Mouse (Mus musculus) layer of hippocampus, adult 11-12 months (tissue): ENCODE results near the gene Cdk2ap2.
A peak's percentile ranks its signal among the peaks of the same experiment; 100 is the strongest.

Source experiments
- DNase-seq: peaks from one replicate; pipeline ENCODE4 v3.0.0; 2022; ENCODE audit warnings: low spot score

Cdk2ap2 gene

DNA sequence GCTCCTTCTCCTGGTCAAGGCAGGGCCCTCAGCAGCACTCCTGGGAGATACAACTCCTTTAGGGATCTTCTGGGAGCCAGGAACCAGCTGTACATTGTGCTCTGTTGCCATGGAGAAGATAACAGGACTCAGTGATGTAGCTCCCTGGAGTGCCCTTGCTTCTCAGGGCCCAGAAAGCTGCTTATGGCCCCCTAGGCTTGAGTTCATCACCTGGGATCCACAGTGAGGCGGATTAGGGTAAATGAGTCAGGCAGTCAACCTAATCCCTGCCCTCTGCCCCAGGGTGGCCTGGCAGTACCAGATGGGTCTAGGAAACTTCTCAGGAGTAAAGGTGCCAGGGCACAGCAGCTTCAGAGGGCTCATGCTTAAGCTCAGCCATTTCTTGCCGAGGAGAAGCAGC lies 42.5 kb downstream of the Cdk2ap2 start, which contains the start of gene Gpr152:
Gene Gpr152 (plus strand): TSS at position 342 of the 400 bp plus-strand sequence.
- no peak for DNase-seq

DNA sequence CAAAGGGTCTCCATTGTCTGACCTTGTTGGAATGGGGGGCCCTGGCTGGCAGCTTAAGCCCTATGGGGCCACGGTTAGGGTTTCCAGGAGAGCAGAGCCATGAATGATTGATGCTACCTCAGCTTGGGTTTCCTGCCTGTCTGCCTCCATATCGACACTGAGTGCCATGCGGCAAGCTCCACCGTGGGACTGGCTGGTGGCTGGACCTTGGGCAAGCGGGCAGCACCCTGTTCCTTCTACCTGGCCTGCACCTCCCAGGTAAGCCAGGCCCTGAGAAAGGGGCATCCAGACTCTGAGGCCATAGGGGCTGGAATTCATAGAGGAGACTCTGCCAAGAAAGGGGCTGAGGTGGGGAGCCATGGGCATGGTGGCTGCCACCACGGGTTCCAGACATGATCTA lies 43.2 kb downstream of the Cdk2ap2 start:
- DNase-seq: no peak

DNA sequence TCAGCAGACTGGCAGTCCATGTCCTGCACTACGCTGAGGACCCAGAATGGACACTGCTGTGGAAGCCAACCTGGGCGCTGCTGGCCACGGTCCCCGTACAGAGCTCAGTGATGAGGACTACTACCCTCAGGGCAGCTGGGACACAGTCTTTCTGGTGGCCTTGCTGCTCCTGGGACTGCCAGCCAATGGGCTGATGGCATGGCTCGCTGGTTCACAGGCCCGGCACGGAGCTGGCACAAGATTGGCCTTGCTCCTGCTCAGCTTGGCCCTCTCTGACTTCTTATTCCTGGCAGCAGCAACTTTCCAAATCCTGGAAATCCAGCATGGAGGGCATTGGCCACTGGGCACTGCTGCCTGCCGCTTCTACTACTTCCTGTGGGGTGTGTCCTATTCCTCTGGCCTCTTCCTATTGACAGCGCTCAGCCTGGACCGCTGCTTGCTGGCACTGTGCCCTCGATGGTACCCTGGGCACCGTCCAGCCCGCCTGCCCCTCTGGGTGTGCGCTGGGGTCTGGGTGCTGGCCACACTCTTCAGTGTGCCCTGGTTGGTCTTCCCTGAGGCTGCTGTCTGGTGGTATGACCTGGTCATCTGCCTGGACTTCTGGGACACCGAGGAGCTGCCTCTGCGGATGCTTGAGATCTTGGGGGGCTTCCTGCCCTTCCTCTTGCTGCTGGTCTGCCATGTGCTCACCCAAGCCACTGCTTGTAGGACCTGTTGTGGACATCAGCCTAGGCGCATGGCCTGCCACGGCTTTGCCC lies 45.6 kb downstream of the Cdk2ap2 start:
- no peak for DNase-seq

DNA sequence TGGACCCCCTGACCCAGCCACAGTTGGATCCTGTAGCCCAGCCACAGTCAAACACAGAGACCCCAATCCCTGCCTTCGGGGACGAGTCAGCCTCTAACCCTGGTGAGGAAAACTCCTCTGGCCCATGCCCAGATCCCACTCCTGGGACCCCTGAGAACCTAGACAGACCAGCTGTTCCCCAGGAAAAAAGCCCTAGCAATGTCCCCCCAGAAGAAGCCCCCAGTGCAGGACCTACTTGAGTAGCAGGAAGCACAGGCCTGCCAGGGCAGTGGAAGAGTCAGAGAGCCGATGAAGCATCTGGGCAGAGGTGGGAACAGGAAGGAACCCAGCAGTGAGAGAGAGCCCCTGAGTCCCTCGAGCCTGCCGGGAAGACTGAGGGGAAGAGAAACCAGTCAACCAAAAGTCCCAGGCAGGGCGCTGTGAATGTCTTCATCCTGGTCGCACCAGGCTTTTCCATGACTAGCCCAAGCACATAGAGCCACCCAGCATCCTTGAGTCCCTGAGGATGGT lies 46.8 kb downstream of the Cdk2ap2 start, which contains the start of gene Cabp4:
Gene Cabp4 (minus strand): TSS at position 275 of the 510 bp plus-strand sequence.
- DNase-seq: no peak

DNA sequence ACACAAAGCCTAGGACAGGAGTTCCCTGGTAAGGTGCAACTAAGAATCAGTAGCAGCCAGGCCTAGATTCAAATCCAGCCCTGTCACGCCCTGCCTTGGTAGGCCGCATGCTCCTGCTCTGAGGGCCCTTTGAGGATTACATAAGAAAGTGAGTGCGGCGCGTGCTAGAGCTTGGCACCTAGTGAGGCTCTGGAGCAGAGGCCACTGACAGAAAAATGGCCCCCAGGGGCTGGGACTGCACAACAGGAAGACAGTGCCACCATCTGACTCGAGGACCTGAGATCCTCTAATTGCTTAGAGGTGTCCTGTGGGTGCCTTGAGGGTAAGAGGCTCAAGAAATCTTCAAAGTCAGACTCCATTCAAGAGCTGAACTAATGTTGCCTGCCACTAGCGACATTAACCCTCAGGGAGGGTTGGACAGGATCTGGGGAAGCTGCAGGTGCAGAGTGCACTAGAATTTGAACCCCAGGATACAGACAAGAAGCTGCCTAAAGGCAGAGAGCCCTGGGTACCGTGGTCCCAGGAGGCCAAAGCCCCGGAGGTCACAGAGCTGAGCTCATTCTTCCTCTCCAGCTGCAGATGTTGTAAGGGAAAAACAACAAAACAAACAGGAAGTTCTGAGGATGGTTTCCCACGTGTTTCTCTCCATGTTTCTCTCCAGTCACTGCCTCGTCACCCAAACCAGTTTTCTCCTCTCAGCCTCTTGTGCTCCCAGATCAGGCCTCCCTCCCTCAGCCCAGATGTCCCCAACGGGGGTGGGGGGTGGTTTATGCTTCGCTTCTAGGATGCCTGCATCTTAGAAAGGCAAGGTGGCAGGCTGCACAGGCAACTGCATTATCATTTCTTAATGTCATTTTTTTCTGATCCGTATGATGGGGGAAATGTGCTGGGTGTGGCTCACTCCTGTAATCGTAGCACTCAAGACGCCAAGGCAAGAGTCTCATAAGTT lies 47.8 kb downstream of the Cdk2ap2 start:
- no peak for DNase-seq

DNA sequence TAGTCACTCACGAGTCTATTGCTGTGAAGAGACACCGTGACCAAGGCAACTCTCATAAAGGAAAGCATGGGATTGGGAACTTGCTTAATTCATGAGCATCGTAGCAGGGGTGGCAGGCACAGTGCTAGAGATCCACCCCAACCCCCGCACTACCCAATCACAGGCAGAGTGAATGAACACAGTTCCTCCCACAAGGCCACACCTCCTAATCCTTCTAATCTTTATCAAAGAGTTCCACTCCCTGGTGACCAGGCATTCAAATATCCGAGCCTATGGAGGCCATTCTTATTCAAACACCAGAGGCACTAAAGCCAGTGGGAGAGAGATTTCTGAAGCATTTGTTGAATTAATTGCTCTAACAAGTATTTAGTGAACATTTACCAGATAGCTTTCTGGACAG lies 49.0 kb downstream of the Cdk2ap2 start:
- DNase-seq: no peak

DNA sequence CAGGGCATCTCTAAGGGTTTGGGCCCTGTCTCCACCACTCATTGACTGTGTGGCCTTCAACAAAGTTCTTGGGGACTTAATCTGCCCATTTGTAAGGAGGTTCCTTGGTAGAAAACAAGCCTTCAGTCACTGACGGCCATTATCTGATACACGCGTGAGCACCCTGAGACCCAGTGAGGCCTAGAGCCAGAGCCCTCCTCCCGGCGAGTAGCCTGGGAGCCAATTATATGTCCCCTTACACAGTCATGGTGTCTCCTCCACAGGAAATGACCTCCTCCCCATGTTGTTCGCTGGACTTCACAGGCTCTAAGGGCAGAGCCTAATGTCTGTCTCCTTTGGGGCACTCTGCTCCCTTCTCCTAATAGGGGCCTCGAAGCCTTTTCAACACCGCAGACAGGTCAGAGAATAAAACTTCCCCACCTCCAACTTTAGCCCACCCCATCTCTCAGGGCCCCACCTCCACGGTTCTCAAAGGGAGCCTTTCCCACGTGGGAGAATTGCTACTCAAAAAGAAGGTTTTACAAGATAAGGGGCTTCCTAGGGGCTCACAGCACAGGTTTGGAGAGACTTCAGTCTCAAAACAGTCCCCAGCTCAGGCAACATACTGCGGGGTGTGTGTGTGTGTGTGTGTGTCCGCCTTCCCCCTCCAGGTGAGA lies 49.5 kb downstream of the Cdk2ap2 start:
- no peak for DNase-seq

DNA sequence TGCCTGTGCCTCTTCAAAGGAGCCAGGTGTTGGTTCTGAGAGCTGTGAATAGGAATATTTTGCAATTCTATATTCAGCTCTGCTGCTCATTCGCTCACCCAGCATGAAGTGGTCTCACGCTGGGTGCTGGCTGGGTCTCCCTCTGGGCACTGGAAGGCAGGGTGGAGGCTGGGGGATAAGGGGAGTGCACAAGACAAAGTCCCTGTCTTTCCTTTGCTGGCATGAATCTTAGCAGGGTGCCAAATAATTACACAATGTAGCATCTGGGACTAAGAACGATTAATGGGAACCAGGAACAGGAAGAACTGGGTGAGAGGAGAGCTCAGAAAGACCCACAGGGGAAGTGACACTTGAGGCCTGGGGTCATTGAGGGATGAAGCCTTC lies 50.0 kb downstream of the Cdk2ap2 start:
- no peak for DNase-seq

DNA sequence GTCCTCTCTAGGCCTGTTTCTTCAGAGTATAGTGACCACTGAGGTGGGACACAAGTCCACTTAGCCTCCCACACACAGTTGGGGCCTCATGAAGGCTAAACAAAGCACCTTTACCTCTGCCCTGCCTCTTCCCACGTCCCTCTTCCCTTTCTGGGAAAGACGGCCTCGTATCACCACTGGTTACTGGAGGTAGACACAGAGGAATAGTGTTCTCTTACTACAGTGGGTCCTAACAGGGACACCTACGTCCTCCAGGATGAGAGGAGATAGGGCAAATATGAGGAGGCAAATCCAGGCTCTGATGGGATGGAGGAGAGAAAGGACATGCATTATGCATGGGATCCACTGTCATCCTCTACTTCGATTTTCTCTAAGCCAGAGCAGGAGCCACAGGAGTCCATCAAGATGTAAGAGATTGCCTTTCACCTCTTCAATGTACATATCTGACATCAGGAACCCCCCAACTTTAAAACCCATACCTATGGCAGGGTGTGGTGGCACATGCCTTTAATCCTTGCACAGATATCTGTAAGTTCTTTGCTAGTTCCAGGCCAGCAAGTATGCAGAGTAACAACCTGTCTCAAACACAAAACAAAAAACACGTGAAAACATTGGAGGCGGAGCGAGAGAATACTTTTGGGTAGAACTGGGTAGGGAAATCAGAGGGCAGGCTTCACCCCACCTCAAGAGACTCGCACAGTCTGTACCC lies 51.0 kb downstream of the Cdk2ap2 start:
- DNase-seq: no peak

DNA sequence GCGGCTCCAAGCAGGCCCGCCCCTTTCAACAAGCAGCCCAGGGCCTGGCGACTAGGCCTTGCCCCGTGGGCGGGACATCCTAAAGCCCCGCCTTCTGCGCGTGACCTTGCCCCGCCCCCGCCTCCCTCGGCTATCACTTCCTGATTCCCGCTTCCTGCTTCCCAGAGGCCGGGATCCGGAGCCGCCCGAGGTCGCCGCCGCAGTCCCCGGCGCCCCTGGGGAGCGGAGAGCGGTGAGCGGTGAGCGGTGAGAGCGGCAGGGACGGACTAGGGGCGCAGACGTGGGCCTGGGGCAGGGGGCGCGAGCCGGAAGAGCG lies 51.5 kb downstream of the Cdk2ap2 start, which contains the start of gene Coro1b:
Gene Coro1b (plus strand): TSS at position 129 of the 316 bp plus-strand sequence.
- peak; percentile 96 for DNase-seq
